ENCODE assay signal across 10 mouse cellular contexts in the genomic region with DNA sequence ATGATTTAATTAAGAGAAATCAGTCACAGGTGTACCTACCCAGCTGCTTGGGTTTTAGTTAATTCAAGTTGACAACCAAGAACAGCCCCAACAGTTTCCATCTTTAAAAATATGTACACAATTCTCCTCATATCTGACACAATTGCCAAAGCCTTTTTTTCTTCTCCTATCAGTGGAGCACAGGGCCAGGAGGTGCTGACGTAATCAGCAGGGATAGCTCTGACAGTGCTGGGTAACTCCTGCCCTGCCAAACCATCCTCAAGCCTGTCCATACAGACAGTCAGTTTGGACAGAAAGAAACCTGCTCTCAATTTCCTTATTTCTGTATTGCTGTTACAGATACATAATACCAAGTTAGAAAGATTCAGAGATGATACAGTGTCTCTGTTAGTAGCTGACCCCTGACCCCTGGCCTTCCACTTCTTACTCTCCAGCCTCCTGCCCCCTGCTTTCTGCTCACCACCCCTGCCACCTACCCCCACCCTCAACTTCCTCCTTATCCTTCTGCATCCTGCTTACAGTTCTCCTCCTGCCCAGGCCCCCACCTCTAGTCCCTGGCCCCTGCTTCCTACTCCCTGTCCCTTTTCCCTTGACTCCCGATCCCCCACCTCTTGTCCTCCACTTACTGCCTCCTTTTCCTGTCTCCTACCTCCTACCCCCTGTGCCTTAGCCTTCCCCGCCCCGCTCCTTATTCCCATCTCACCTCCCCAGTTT. TPM values are rescaled to one million over a fixed set of nuclear protein-coding genes. Genes with fewer than 3 reads are reported as not detected.
A peak's percentile ranks its signal among the peaks of the same experiment; 100 is the strongest.
DNase-seq lines count a peak whose midpoint lies in the region; ATAC-seq and TF ChIP-seq lines count a peak whose summit lies in the region.
"Had no signal": no experiment of that assay in that cellular context is flagged by ENCODE, and none has a peak within 500 bp of the region (broad histone marks: within the 10 kb centered on the region; RNA-seq: fewer than 3 reads in every experiment).

No protein-coding gene starts in this region.

- H3K27me3 ChIP-seq in liver, embryonic 12.5 days (replicated peaks) = no peaks in the 10 kb centered on the region
- H3K27me3 ChIP-seq in myocyte (ENCODE audit: control insufficient read depth, insufficient read depth, insufficient read length) = no peaks in the 10 kb centered on the region

- H3K79me2 ChIP-seq in myocyte (ENCODE audit: control insufficient read depth, insufficient read depth) = no peaks in the 10 kb centered on the region

- whole genome bisulfite sequencing in liver, embryonic 12.5 days (ENCODE audit: insufficient replicate concordance) = 13% methylated on average over 4 of the region's 4 CpGs

- H3K36me3 ChIP-seq in liver, embryonic 12.5 days = no peaks in the 10 kb centered on the region
- no peaks in the 10 kb centered on the region for H3K36me3 ChIP-seq in myocyte (ENCODE audit: control insufficient read depth, insufficient read depth)

- peaks cover 38% of the 10 kb centered on the region for H3K4me1 ChIP-seq in liver, embryonic 12.5 days

- peak overlapping the region; percentile 66 for H3K9ac ChIP-seq in liver, embryonic 12.5 days

- no peak for TF ChIP-seq POLR2A in myocyte (IDR thresholded peaks at IDR 0.05; ENCODE audit: insufficient read length, low read depth)

- H3K27ac ChIP-seq in liver, embryonic 12.5 days = peak overlapping the region; percentile 91

- H3K9me3 ChIP-seq in liver, embryonic 12.5 days (replicated peaks) = no peaks in the 10 kb centered on the region

- H3K4me3 ChIP-seq in liver, embryonic 12.5 days = 0 out of 2 replicates have a peak overlapping the region, but pooled peaks have one; percentile 10
- H3K4me3 ChIP-seq in myocyte = no peak overlapping the region

- H3K4me2 ChIP-seq in liver, embryonic 12.5 days = peak overlapping the region; percentile 66
- peak overlapping the region; percentile 15 for H3K4me2 ChIP-seq in myocyte (ENCODE audit: low read depth)

- peak; percentile 55 for ATAC-seq in common myeloid progenitor, adult 5-6 weeks (replicated peaks; ENCODE audit: low read depth, poor library complexity, severe bottlenecking)
- ATAC-seq in liver, embryonic 12.5 days = peak; percentile 91

- DNase-seq in lung, postnatal 10 days = peak; percentile 36
- no peak for DNase-seq in lung, postnatal 25 days (ENCODE audit: low spot score)
- no peak for DNase-seq in natural killer cell, adult 2 months (ENCODE audit: low spot score in 2 of 2)
- no peak for DNase-seq in adrenal gland, adult 18-20 months (ENCODE audit: low spot score in 2 of 2)
- no peak for DNase-seq in right cerebral cortex, postnatal 36 days (ENCODE audit: low spot score in 2 of 2)
- DNase-seq: kidney, adult 11 months; thymus, postnatal 25 days had no signal

- H3ac ChIP-seq in myocyte (ENCODE audit: control insufficient read depth, insufficient read length) = no peak overlapping the region

TF ChIP-seq in myocyte, 11 proteins besides CTCF, POLR2A, EP300 and RAD21:
- TF ChIP-seq TCF12 (IDR thresholded peaks at IDR 0.05; ENCODE audit: insufficient read depth, poor library complexity, severe bottlenecking) (no peak), TCF3 (IDR thresholded peaks at IDR 0.05; ENCODE audit: insufficient read length, low read depth) (no peak), CEBPB (IDR thresholded peaks at IDR 0.05; ENCODE audit: insufficient read depth, poor library complexity, severe bottlenecking) (no peak), MYOG (IDR thresholded peaks at IDR 0.05; ENCODE audit: control insufficient read depth in 1 of 3, insufficient read depth in 1 of 3, insufficient read length in 2 of 3, low read depth in 2 of 3) (no peak), MYOD1 (IDR thresholded peaks at IDR 0.05; ENCODE audit: control insufficient read depth in 1 of 3, insufficient read length in 2 of 3, low read depth in 2 of 3) (no peak), E2F4 (IDR thresholded peaks at IDR 0.05; ENCODE audit: insufficient read depth) (no peak), REST (IDR thresholded peaks at IDR 0.05; ENCODE audit: insufficient read depth, insufficient read length) (no peak), MAX (IDR thresholded peaks at IDR 0.05; ENCODE audit: low read depth) (no peak)

RNA-seq across cellular contexts. Expression of a gene that starts 16.5 kb away (rescaled TPM):
- total RNA-seq in common myeloid progenitor, adult 5-6 weeks (2017) = 13.3 and 17.2 TPM in 2 replicates
- polyA plus RNA-seq in liver, embryonic 12.5 days (2016; fragmentation: Nextera tagmentation; extraction: Ambion mirVana) = 15.0 and 15.7 TPM in 2 replicates
- 18.7 TPM for polyA plus RNA-seq in myocyte (2012; fragmentation: generic; extraction: Trizol)
- total RNA-seq in adrenal gland, adult 18-20 months (2021) = 10 to 100 TPM; 24.9 to 27.6 TPM
